Mouse (Mus musculus): ENCODE measurements at regions not wholly inside any gene's neighbourhood (a gene's known extent, or its start where the extent isn't known, plus 50 kb on each side); places are given as distances from the start of the nearest gene placed in this dataset.

GRCm38 (mm10) chr10:118778656-118779055, 91.4 kb downstream of the Dyrk2 start:
- Histone ChIP-seq H3K27me3 (ENCODE audit: insufficient read depth, low read length) (no peaks in the 10 kb centered on the region), H3K4me1 (ENCODE audit: insufficient read depth, low read depth, low read length) (no peaks in the 10 kb centered on the region), H3K36me3 (replicated peaks) (no peaks in the 10 kb centered on the region), H3K9me3 (replicated peaks) (peaks cover 25% of the 10 kb centered on the region), H3K4me3 (ENCODE audit: low read depth, low read length) (no peak overlapping the region)
- DNase-seq (ENCODE audit: low spot score) (no peak), ATAC-seq (ENCODE audit: extremely low read depth, insufficient number of reproducible peaks, low FRiP score, poor library complexity, severe bottlenecking) (no peak)
- no peak for TF ChIP-seq GATA1 (IDR thresholded peaks at IDR 0.05; ENCODE audit: borderline replicate concordance, low read length)
- TF ChIP-seq CTCF (IDR thresholded peaks at IDR 0.05; ENCODE audit: low read depth, low read length) = no peak

GRCm38 (mm10) chr10:118780831-118781569, 89.0 kb downstream of the Dyrk2 start:
- H3K4me3 ChIP-seq (ENCODE audit: low read depth, low read length) = no peak overlapping the region
- no peaks in the 10 kb centered on the region for H3K36me3 ChIP-seq (replicated peaks)
- TF ChIP-seq GATA2 (IDR thresholded peaks at IDR 0.05; ENCODE audit: borderline replicate concordance, low read depth, low read length) (no peak), POLR2AphosphoS5 (IDR thresholded peaks at IDR 0.05; ENCODE audit: insufficient replicate concordance, low read depth, low read length) (no peak), TAL1 (conservative IDR thresholded peaks at IDR 0.05; ENCODE audit: low read depth, low read length) (no peak), GATA1 (IDR thresholded peaks at IDR 0.05; ENCODE audit: borderline replicate concordance, low read length) (no peak), CTCF (IDR thresholded peaks at IDR 0.05; ENCODE audit: low read depth, low read length) (no peak)
- no peaks in the 10 kb centered on the region for H3K27me3 ChIP-seq (ENCODE audit: insufficient read depth, low read length)
- H3K4me1 ChIP-seq (ENCODE audit: insufficient read depth, low read depth, low read length) = no peaks in the 10 kb centered on the region
- no peak for DNase-seq (ENCODE audit: low spot score)
- H3K9me3 ChIP-seq (replicated peaks) = peaks cover 34% of the 10 kb centered on the region
- ATAC-seq (ENCODE audit: extremely low read depth, insufficient number of reproducible peaks, low FRiP score, poor library complexity, severe bottlenecking) = no peak

- no peak for ATAC-seq (ENCODE audit: extremely low read depth, insufficient number of reproducible peaks, low FRiP score, poor library complexity, severe bottlenecking)
- no peak for TF ChIP-seq GATA2 (IDR thresholded peaks at IDR 0.05; ENCODE audit: borderline replicate concordance, low read depth, low read length)
- TF ChIP-seq CTCF (IDR thresholded peaks at IDR 0.05; ENCODE audit: low read depth, low read length) = no peak
- no peak for TF ChIP-seq POLR2AphosphoS5 (IDR thresholded peaks at IDR 0.05; ENCODE audit: insufficient replicate concordance, low read depth, low read length)
- no peak for TF ChIP-seq GATA1 (IDR thresholded peaks at IDR 0.05; ENCODE audit: borderline replicate concordance, low read length)
- TF ChIP-seq TAL1 (conservative IDR thresholded peaks at IDR 0.05; ENCODE audit: low read depth, low read length) = no peak
These were observed 88.2 kb downstream of the Dyrk2 start for GRCm38 (mm10) chr10:118781811-118782232.

GRCm38 (mm10) chr10:118782646-118783045, 87.4 kb downstream of the Dyrk2 start:
- Histone ChIP-seq H3K36me3 (replicated peaks) (no peaks in the 10 kb centered on the region), H3K4me1 (ENCODE audit: insufficient read depth, low read depth, low read length) (no peaks in the 10 kb centered on the region), H3K27me3 (ENCODE audit: insufficient read depth, low read length) (no peaks in the 10 kb centered on the region), H3K9me3 (replicated peaks) (peaks cover 40% of the 10 kb centered on the region), H3K4me3 (ENCODE audit: low read depth, low read length) (no peak overlapping the region)
- no peak for TF ChIP-seq POLR2AphosphoS5 (IDR thresholded peaks at IDR 0.05; ENCODE audit: insufficient replicate concordance, low read depth, low read length)
- no peak for TF ChIP-seq GATA2 (IDR thresholded peaks at IDR 0.05; ENCODE audit: borderline replicate concordance, low read depth, low read length)
- no peak for TF ChIP-seq CTCF (IDR thresholded peaks at IDR 0.05; ENCODE audit: low read depth, low read length)
- TF ChIP-seq GATA1 (IDR thresholded peaks at IDR 0.05; ENCODE audit: borderline replicate concordance, low read length) = no peak
- no peak for TF ChIP-seq TAL1 (conservative IDR thresholded peaks at IDR 0.05; ENCODE audit: low read depth, low read length)
- ATAC-seq (ENCODE audit: extremely low read depth, insufficient number of reproducible peaks, low FRiP score, poor library complexity, severe bottlenecking) (no peak), DNase-seq (ENCODE audit: low spot score) (no peak)

More at GRCm38 (mm10) chr10:118781811-118782232, 88.2 kb downstream of the Dyrk2 start:
- H3K4me1 ChIP-seq (ENCODE audit: insufficient read depth, low read depth, low read length) = no peaks in the 10 kb centered on the region
- no peak overlapping the region for H3K4me3 ChIP-seq (ENCODE audit: low read depth, low read length)
- H3K36me3 ChIP-seq (replicated peaks) = no peaks in the 10 kb centered on the region
- no peaks in the 10 kb centered on the region for H3K27me3 ChIP-seq (ENCODE audit: insufficient read depth, low read length)
- no peak for DNase-seq (ENCODE audit: low spot score)
- H3K9me3 ChIP-seq (replicated peaks) = peaks cover 37% of the 10 kb centered on the region

GRCm38 (mm10) chr10:118787280-118787690, 82.7 kb downstream of the Dyrk2 start:
- ATAC-seq (ENCODE audit: extremely low read depth, insufficient number of reproducible peaks, low FRiP score, poor library complexity, severe bottlenecking) (no peak), DNase-seq (ENCODE audit: low spot score) (no peak)
- no peak for TF ChIP-seq TAL1 (conservative IDR thresholded peaks at IDR 0.05; ENCODE audit: low read depth, low read length)
- no peak for TF ChIP-seq GATA1 (IDR thresholded peaks at IDR 0.05; ENCODE audit: borderline replicate concordance, low read length)
- TF ChIP-seq GATA2 (IDR thresholded peaks at IDR 0.05; ENCODE audit: borderline replicate concordance, low read depth, low read length) = no peak
- TF ChIP-seq CTCF (IDR thresholded peaks at IDR 0.05; ENCODE audit: low read depth, low read length) = no peak
- no peak for TF ChIP-seq POLR2AphosphoS5 (IDR thresholded peaks at IDR 0.05; ENCODE audit: insufficient replicate concordance, low read depth, low read length)
- H3K4me1 ChIP-seq (ENCODE audit: insufficient read depth, low read depth, low read length) = no peaks in the 10 kb centered on the region
- H3K9me3 ChIP-seq (replicated peaks) = peaks cover 37% of the 10 kb centered on the region
- no peaks in the 10 kb centered on the region for H3K36me3 ChIP-seq (replicated peaks)
- no peaks in the 10 kb centered on the region for H3K27me3 ChIP-seq (ENCODE audit: insufficient read depth, low read length)
- no peak overlapping the region for H3K4me3 ChIP-seq (ENCODE audit: low read depth, low read length)

GRCm38 (mm10) chr10:118792352-118793100, 77.5 kb downstream of the Dyrk2 start:
- Histone ChIP-seq H3K27me3 (ENCODE audit: insufficient read depth, low read length) (no peaks in the 10 kb centered on the region), H3K4me1 (ENCODE audit: insufficient read depth, low read depth, low read length) (no peaks in the 10 kb centered on the region), H3K36me3 (replicated peaks) (no peaks in the 10 kb centered on the region), H3K4me3 (ENCODE audit: low read depth, low read length) (no peak overlapping the region), H3K9me3 (replicated peaks) (peaks cover 25% of the 10 kb centered on the region)
- TF ChIP-seq GATA1 (IDR thresholded peaks at IDR 0.05; ENCODE audit: borderline replicate concordance, low read length) (no peak), TAL1 (conservative IDR thresholded peaks at IDR 0.05; ENCODE audit: low read depth, low read length) (no peak), POLR2AphosphoS5 (IDR thresholded peaks at IDR 0.05; ENCODE audit: insufficient replicate concordance, low read depth, low read length) (no peak), CTCF (IDR thresholded peaks at IDR 0.05; ENCODE audit: low read depth, low read length) (no peak), GATA2 (IDR thresholded peaks at IDR 0.05; ENCODE audit: borderline replicate concordance, low read depth, low read length) (no peak)
- DNase-seq (ENCODE audit: low spot score) (no peak), ATAC-seq (ENCODE audit: extremely low read depth, insufficient number of reproducible peaks, low FRiP score, poor library complexity, severe bottlenecking) (no peak)

All from G1E (cell line).